Mouse (Mus musculus): Measurements from ENCODE around the gene Gm19684. TPM values are rescaled to one million over a fixed set of nuclear protein-coding genes. Genes with fewer than 3 reads are reported as not detected.

The Gm19684 gene
- polyA plus RNA-seq, 1 experiment from 2014 or later: not detected

Other genes starting within 250 kb of the Gm19684 start
- 31.1 and 37.0 TPM in 2 replicates for gene Dhx16, start 241.9 kb upstream of the Gm19684 start, polyA plus RNA-seq (2015; fragmentation: Nextera tagmentation; extraction: Ambion mirVana)
- 8.5 and 9.7 TPM in 2 replicates for gene 2310061I04Rik, start 224.2 kb upstream of the Gm19684 start, polyA plus RNA-seq (2015; fragmentation: Nextera tagmentation; extraction: Ambion mirVana)
- 7.3 and 8.0 TPM in 2 replicates for gene Atat1, start 211.6 kb upstream of the Gm19684 start, polyA plus RNA-seq (2015; fragmentation: Nextera tagmentation; extraction: Ambion mirVana)
- gene Mrps18b, start 205.3 kb upstream of the Gm19684 start, polyA plus RNA-seq (2015; fragmentation: Nextera tagmentation; extraction: Ambion mirVana): 68.7 and 71.1 TPM in 2 replicates
- 20.9 and 22.3 TPM in 2 replicates for gene Ppp1r10, start 205.2 kb upstream of the Gm19684 start, polyA plus RNA-seq (2015; fragmentation: Nextera tagmentation; extraction: Ambion mirVana)
- gene Abcf1, start 151.9 kb upstream of the Gm19684 start, polyA plus RNA-seq (2015; fragmentation: Nextera tagmentation; extraction: Ambion mirVana): 37.4 and 47.0 TPM in 2 replicates
- 9.3 and 10.8 TPM in 2 replicates for gene Gnl1, start 141.8 kb upstream of the Gm19684 start, polyA plus RNA-seq (2015; fragmentation: Nextera tagmentation; extraction: Ambion mirVana)
- gene Prr3, start 141.4 kb upstream of the Gm19684 start, polyA plus RNA-seq (2015; fragmentation: Nextera tagmentation; extraction: Ambion mirVana): 5.5 and 6.8 TPM in 2 replicates
- 8.2 and 9.2 TPM in 2 replicates for gene H2-T24, start 101.1 kb upstream of the Gm19684 start, polyA plus RNA-seq (2015; fragmentation: Nextera tagmentation; extraction: Ambion mirVana)
- 52.8 and 65.8 TPM in 2 replicates for gene H2-T23, start 88.8 kb upstream of the Gm19684 start, polyA plus RNA-seq (2015; fragmentation: Nextera tagmentation; extraction: Ambion mirVana)
- gene H2-T22, start 78.9 kb upstream of the Gm19684 start, polyA plus RNA-seq (2015; fragmentation: Nextera tagmentation; extraction: Ambion mirVana): 11.9 and 13.2 TPM in 2 replicates
- gene Gm6034, start 78.7 kb upstream of the Gm19684 start, polyA plus RNA-seq (2015; fragmentation: Nextera tagmentation; extraction: Ambion mirVana): not detected in 2 replicates
- gene Gm11127, start 63.3 kb upstream of the Gm19684 start, polyA plus RNA-seq (2015; fragmentation: Nextera tagmentation; extraction: Ambion mirVana): not detected in 2 replicates
- not detected in 2 replicates for gene Gm7030, start 7.7 kb downstream of the Gm19684 start, polyA plus RNA-seq (2015; fragmentation: Nextera tagmentation; extraction: Ambion mirVana)
- gene Gm8909, start 46.9 kb downstream of the Gm19684 start, polyA plus RNA-seq (2015; fragmentation: Nextera tagmentation; extraction: Ambion mirVana): not detected in 2 replicates
- gene H2-T3, start 68.6 kb downstream of the Gm19684 start, polyA plus RNA-seq (2015; fragmentation: Nextera tagmentation; extraction: Ambion mirVana): not detected in 2 replicates
- gene Rpp21, start 136.4 kb downstream of the Gm19684 start, polyA plus RNA-seq (2015; fragmentation: Nextera tagmentation; extraction: Ambion mirVana): 58.7 and 64.0 TPM in 2 replicates
- gene Trim39, start 150.6 kb downstream of the Gm19684 start, polyA plus RNA-seq (2015; fragmentation: Nextera tagmentation; extraction: Ambion mirVana): 4.6 and 5.3 TPM in 2 replicates
- gene H2-M10.2, start 164.8 kb downstream of the Gm19684 start, polyA plus RNA-seq (2015; fragmentation: Nextera tagmentation; extraction: Ambion mirVana): not detected in 2 replicates
- gene H2-M10.1, start 204.5 kb downstream of the Gm19684 start, polyA plus RNA-seq (2015; fragmentation: Nextera tagmentation; extraction: Ambion mirVana): not detected in 2 replicates
- gene H2-M10.3, start 246.7 kb downstream of the Gm19684 start, polyA plus RNA-seq (2015; fragmentation: Nextera tagmentation; extraction: Ambion mirVana): not detected in 2 replicates